Mouse (Mus musculus) adrenal gland, postnatal 10 days (tissue): ENCODE data around the gene Cog4. TPM values are rescaled to one million over a fixed set of nuclear protein-coding genes. Genes with fewer than 3 reads are reported as not detected.
"Not testable (repeated sequence)": the region's sequence is repeated elsewhere in the genome, so short reads cannot be mapped to it uniquely, and the experiment has no call there.

Source experiments
- DNase-seq: peaks from one replicate; pipeline ENCODE4 v3.0.0; 2021; ENCODE audit warnings: mixed read lengths
- total RNA-seq, 2 experiments: library from RNA; stranded (reverse); gene quantifications; 2 replicates each; pipeline ENCODE4 v1.2.3; 2021

Gene Cog4
- total RNA-seq, 2 experiments from 2014 or later, result 75.3 to 89.4 TPM

- no peak for DNase-seq
Measured at GRCm38 (mm10) chr8:110889904-110890470, 43.6 kb downstream of the Cog4 start.

- no peak for DNase-seq
Measured at GRCm38 (mm10) chr8:110892040-110892439, 45.6 kb downstream of the Cog4 start.

- no peak for DNase-seq
Measured at GRCm38 (mm10) chr8:110892913-110893312, 46.5 kb downstream of the Cog4 start.

- DNase-seq, result no peak
Measured at GRCm38 (mm10) chr8:110894851-110895250, 48.5 kb downstream of the Cog4 start.

- DNase-seq, result no peak
Measured at GRCm38 (mm10) chr8:110895254-110895653, 48.9 kb downstream of the Cog4 start.

GRCm38 (mm10) chr8:110895812-110896211, 49.4 kb downstream of the Cog4 start:
- no peak for DNase-seq

- no peak for DNase-seq
Measured at GRCm38 (mm10) chr8:110897495-110897894, 51.1 kb downstream of the Cog4 start.

- DNase-seq, result no peak
Measured at GRCm38 (mm10) chr8:110901056-110901455, 54.7 kb downstream of the Cog4 start.

GRCm38 (mm10) chr8:110901839-110902578, 55.6 kb downstream of the Cog4 start, which contains the start of gene Fuk:
Fuk (minus strand) TSS chr8:110902488.
- peak; percentile 88 for DNase-seq

GRCm38 (mm10) chr8:110902579-110902965, 56.2 kb downstream of the Cog4 start:
- no peak for DNase-seq

GRCm38 (mm10) chr8:110905404-110905803, 59.0 kb downstream of the Cog4 start:
- DNase-seq, result no peak

GRCm38 (mm10) chr8:110906682-110907081, 60.3 kb downstream of the Cog4 start:
- no peak for DNase-seq

GRCm38 (mm10) chr8:110909850-110910249, 63.5 kb downstream of the Cog4 start:
- DNase-seq, result not testable (repeated sequence)

- DNase-seq, result no peak
Measured at GRCm38 (mm10) chr8:110911576-110912570, 65.5 kb downstream of the Cog4 start.

- DNase-seq, result peak; percentile 73
Measured at GRCm38 (mm10) chr8:110917415-110917814, 71.0 kb downstream of the Cog4 start.

GRCm38 (mm10) chr8:110918027-110918426, 71.6 kb downstream of the Cog4 start:
- DNase-seq, result no peak

GRCm38 (mm10) chr8:110918460-110918859, 72.1 kb downstream of the Cog4 start:
- DNase-seq, result no peak

- peak; percentile 87 for DNase-seq
Measured at GRCm38 (mm10) chr8:110919341-110920031, 73.1 kb downstream of the Cog4 start, which contains the start of gene St3gal2. St3gal2 (plus strand) TSS chr8:110919922.

GRCm38 (mm10) chr8:110920032-110920772, 73.8 kb downstream of the Cog4 start:
- DNase-seq, result no peak

- no peak for DNase-seq
Measured at GRCm38 (mm10) chr8:110920773-110921277, 74.4 kb downstream of the Cog4 start.
